Mouse (Mus musculus): ENCODE data around the gene Pced1a.
A peak's percentile ranks its signal among the peaks of the same experiment; 100 is the strongest.
"Not testable (repeated sequence)": the region's sequence is repeated elsewhere in the genome, so short reads cannot be mapped to it uniquely, and the experiment has no call there.

The Pced1a gene

DNA sequence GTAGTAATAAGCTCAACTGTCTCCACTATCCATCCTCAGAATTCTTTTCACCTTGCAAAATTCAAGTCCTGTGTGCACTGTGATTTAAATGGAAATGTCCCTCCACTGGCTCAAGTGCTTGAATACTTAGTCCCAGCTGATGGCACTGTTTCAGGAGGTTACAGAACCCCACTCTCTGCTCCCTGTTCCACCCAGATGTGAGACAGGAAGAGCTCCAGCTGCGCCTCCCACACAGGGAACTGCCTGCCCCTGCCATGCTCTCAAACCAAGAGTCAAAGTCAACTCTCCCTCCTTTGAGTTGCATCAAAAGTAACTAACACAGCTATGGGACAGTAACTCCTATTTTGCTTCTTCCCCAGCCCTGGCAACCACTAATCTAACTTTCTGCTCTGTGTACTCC lies 38.3 kb downstream of the Pced1a start:
- DNase-seq: no peak

- no peak for DNase-seq
Measured at GRCm38 (mm10) chr2:130383895-130384294, 40.6 kb downstream of the Pced1a start.

DNA sequence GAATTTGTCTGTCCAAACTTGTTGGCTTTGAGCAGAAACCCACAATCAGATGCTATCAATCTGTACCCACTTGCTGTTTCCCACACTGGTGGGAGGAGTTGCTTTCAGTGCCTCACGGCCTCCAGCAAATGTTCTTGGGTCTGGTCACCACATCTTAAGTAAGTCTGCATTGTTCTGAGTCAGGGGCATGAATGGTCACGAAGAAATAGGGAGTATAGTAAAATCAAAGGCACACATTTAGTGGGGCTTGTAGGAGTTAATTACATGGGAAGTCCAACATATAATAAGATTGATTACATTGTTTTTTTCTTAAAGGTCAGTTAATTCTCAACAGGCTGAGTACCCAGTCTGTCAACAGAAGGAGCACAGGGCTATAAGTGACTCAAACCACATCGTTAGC lies 41.3 kb downstream of the Pced1a start:
- DNase-seq: no peak

- peak; percentile 32 for DNase-seq
Measured at GRCm38 (mm10) chr2:130374951-130375350, 49.5 kb downstream of the Pced1a start.

DNA sequence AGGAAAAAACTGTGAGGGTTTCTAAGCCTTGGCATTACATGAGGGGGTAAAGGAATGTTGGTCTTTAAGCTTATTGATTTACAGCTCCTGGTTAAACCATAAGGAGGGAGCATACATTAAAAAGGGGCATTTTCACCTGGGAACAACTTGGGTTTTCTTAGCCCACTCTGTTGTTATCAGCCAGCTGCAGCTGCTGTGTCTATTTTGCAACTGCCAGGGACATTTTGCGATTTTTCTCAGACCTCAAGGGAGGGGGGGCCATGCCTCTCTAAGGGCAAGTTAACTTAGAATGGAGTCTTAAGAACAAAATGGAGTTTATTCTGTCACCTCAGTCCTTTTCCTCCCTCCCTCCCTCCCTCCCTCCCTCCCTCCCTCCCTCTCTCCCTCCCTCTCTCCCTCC lies 51.5 kb downstream of the Pced1a start:
- DNase-seq: not testable (repeated sequence)

DNA sequence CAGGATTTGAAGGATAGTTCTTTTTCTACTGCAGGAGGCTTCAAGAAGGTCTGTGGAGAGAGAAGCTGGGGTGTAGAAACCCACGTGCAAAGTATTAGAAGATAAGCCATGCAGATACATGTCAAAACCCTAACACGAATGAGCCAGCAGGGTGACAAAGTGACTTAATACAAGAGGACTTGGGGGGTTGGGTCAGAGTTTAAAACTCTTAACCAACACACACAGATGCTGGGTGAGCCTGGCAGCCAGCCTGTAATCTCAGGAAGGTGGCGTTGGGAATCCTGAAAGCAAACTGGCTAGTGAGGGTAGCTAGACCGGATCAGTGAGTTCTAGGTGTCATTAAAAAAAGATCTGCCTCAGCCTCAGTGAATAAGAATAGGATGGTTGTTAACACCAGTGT lies 57.1 kb downstream of the Pced1a start:
- no peak for DNase-seq
